Mouse (Mus musculus): ENCODE data around the gene Zzz3. TPM values are rescaled to one million over a fixed set of nuclear protein-coding genes. Genes with fewer than 3 reads are reported as not detected.

Zzz3 gene
- total and polyA plus RNA-seq, 3 experiments, result 64.2 to 116 (median 94.9) TPM

DNA sequence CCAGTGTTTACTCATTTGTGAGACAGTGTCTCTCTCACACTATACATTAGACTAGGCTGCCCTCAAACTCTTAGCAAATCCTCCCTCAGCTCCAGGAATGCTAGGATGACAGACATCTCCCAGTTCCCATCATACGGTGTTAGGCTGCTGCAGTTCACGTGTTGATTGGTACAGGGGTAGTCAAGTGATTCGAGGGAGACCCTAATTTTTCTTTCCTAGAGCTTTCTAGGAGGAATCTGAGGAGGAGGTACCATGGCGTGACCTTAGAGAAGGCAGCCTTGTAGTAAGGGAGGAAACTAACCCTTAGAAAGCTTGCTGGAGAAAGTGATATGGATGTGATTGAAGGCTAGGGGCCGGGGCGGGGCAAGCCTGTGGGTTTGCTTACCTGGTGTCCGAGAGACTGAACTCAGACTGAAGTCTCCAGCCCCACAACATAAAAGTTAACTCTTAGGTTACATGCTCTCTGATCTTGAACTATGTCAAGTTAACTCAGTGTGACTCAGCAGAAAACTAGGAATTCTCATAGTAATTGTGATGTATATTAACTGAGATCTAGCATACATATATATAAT lies 15.8 kb downstream of the Zzz3 start:
- no peak for DNase-seq (ENCODE audit: extremely low read depth)
- H3K4me2 ChIP-seq (ENCODE audit: insufficient read depth, low read depth, poor library complexity, severe bottlenecking), result no peak overlapping the region
- dilution Hi-C loops (cut with MboI; ENCODE audit: extremely low pct_ligation_motif_present, extremely low pct_unique_long_range_greater_than_20kb, low sequenced_read_pairs), result no loop called here
- H3K27me3 ChIP-seq (replicated peaks), result no peaks in the 10 kb centered on the region
- H3K9me3 ChIP-seq (replicated peaks; ENCODE audit: low read length), result no peaks in the 10 kb centered on the region
- H3K79me2 ChIP-seq (replicated peaks; ENCODE audit: control insufficient read depth, extremely low read depth, insufficient read depth, poor library complexity, severe bottlenecking), result peaks cover 90% of the 10 kb centered on the region
- TF ChIP-seq MAFK (IDR thresholded peaks at IDR 0.05; ENCODE audit: insufficient replicate concordance, low read length) (peak; percentile 21; the same call in 1 of the 2 replicates), RCOR1 (conservative IDR thresholded peaks at IDR 0.05; ENCODE audit: low read depth, low read length) (no peak)
- H3K27ac ChIP-seq (ENCODE audit: insufficient read depth, low read depth), result no peak overlapping the region
- peaks cover 7 to 54% of the 10 kb centered on the region in 2 experiments for H3K4me1 ChIP-seq (ENCODE audit: control insufficient read depth in 1 of 2, insufficient read depth in 2 of 2)
- in situ Hi-C loops (cut with MboI; ENCODE audit: low pct_ligation_motif_present, low pct_unique_long_range_greater_than_20kb, low sequenced_read_pairs), result loop anchor here (5.0 kb wide), 1 partner anchor 51 kb away; no protein-coding TSS in a partner anchor
- peaks cover 0 to 32% of the 10 kb centered on the region in 2 experiments for H3K36me3 ChIP-seq (replicated peaks in 1 of 2; ENCODE audit: control insufficient read depth in 1 of 2, insufficient read depth in 1 of 2, low read length in 1 of 2)
- H3K4me3 ChIP-seq (replicated peaks in 1 of 3; ENCODE audit: low read depth in 2 of 3, low read length in 2 of 3, poor library complexity in 1 of 3), result no peak overlapping the region
- no peak overlapping the region for H3K9ac ChIP-seq (ENCODE audit: insufficient read depth, low read depth)

DNA sequence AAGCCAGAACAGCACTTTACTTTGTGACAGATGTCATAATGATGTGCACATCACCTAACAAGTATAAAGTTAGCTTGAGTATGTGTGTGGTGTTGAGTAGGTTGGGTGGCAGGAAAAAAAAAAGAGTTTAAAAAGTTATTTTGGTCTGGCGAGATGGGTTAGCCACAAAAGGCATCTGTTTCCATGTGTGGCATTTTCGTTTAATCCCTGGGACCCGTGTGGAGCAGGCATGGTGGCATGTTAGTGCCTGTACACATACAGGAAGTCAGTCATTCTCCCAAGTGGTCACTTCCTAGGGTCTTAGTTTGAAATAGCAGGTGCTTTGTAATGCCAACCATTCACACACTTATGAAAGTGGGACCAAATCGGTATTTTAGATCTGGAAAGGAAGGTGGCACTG lies 17.1 kb downstream of the Zzz3 start:
- Histone ChIP-seq H3K27me3 (replicated peaks) (no peaks in the 10 kb centered on the region), H3K9me3 (replicated peaks; ENCODE audit: low read length) (no peaks in the 10 kb centered on the region), H3K4me3 (replicated peaks in 1 of 3; ENCODE audit: low read depth in 2 of 3, low read length in 2 of 3, poor library complexity in 1 of 3) (no peak overlapping the region), H3K9ac (ENCODE audit: insufficient read depth, low read depth) (no peak overlapping the region), H3K27ac (ENCODE audit: insufficient read depth, low read depth) (no peak overlapping the region), H3K36me3 (replicated peaks in 1 of 2; ENCODE audit: control insufficient read depth in 1 of 2, insufficient read depth in 1 of 2, low read length in 1 of 2) (peaks cover 0 to 25% of the 10 kb centered on the region in 2 experiments), H3K4me2 (ENCODE audit: insufficient read depth, low read depth, poor library complexity, severe bottlenecking) (no peak overlapping the region), H3K4me1 (ENCODE audit: control insufficient read depth in 1 of 2, insufficient read depth in 2 of 2) (peaks cover 3 to 46% of the 10 kb centered on the region in 2 experiments; a peak in 3 of 4 replicates), H3K79me2 (replicated peaks; ENCODE audit: control insufficient read depth, extremely low read depth, insufficient read depth, poor library complexity, severe bottlenecking) (peaks cover 85% of the 10 kb centered on the region)
- in situ Hi-C loops (cut with MboI; ENCODE audit: low pct_ligation_motif_present, low pct_unique_long_range_greater_than_20kb, low sequenced_read_pairs), result loop anchor here (5.0 kb wide), 1 partner anchor 50 kb away; no protein-coding TSS in a partner anchor
- dilution Hi-C loops (cut with MboI; ENCODE audit: extremely low pct_ligation_motif_present, extremely low pct_unique_long_range_greater_than_20kb, low sequenced_read_pairs), result no loop called here
- TF ChIP-seq ZKSCAN1 (IDR thresholded peaks at IDR 0.05; ENCODE audit: borderline replicate concordance, low read depth, low read length) (no peak), USF2 (conservative IDR thresholded peaks at IDR 0.05; ENCODE audit: low read depth, low read length) (no peak), HCFC1 (IDR thresholded peaks at IDR 0.05; ENCODE audit: low read depth, low read length) (no peak), CTCF (conservative IDR thresholded peaks at IDR 0.05 in 1 of 2, IDR thresholded peaks at IDR 0.05 in 1 of 2; ENCODE audit: low read depth in 2 of 2, low read length in 2 of 2) (no peak), MYC (IDR thresholded peaks at IDR 0.05; ENCODE audit: low read depth, low read length) (no peak), USF1 (IDR thresholded peaks at IDR 0.05; ENCODE audit: low read depth, low read length) (no peak), TCF12 (IDR thresholded peaks at IDR 0.05; ENCODE audit: low read depth, low read length) (no peak), NELFE (IDR thresholded peaks at IDR 0.05; ENCODE audit: low read depth, low read length) (no peak), TBP (conservative IDR thresholded peaks at IDR 0.05; ENCODE audit: low read depth, low read length) (no peak), PAX5 (IDR thresholded peaks at IDR 0.05; ENCODE audit: low read length) (no peak), GABPA (IDR thresholded peaks at IDR 0.05; ENCODE audit: insufficient replicate concordance, low read depth, low read length) (no peak), MAX (IDR thresholded peaks at IDR 0.05; ENCODE audit: low read length) (no peak), KAT2A (IDR thresholded peaks at IDR 0.05; ENCODE audit: insufficient replicate concordance, low read length) (no peak), JUND (conservative IDR thresholded peaks at IDR 0.05; ENCODE audit: low read depth, low read length) (no peak), E2F4 (IDR thresholded peaks at IDR 0.05; ENCODE audit: insufficient replicate concordance, low read depth, low read length) (no peak), NRF1 (IDR thresholded peaks at IDR 0.05; ENCODE audit: low read depth, low read length) (no peak), MEF2A (IDR thresholded peaks at IDR 0.05; ENCODE audit: borderline replicate concordance, low read depth, low read length) (no peak), POLR2A (IDR thresholded peaks at IDR 0.05; ENCODE audit: low read depth, low read length) (no peak)
- no peak for DNase-seq (ENCODE audit: extremely low read depth)

Measured in CH12.LX (cell line).